Mouse (Mus musculus): ENCODE results near the gene Gna11.
A peak's percentile ranks its signal among the peaks of the same experiment; 100 is the strongest.

The Gna11 gene

GRCm38 (mm10) chr10:81545161-81545747, at the start of gene Gna11:
TSS of gene Gna11 (minus strand) at chr10:81545190.
- peak; percentile 99 for DNase-seq (ENCODE audit: low spot score in 2 of 2)

GRCm38 (mm10) chr10:81593935-81594334, 48.9 kb upstream of the Gna11 start:
- no peak for DNase-seq (ENCODE audit: low spot score in 2 of 2)

- no peak for DNase-seq (ENCODE audit: low spot score in 2 of 2)
These were observed 48.2 kb upstream of the Gna11 start for GRCm38 (mm10) chr10:81593223-81593622.

GRCm38 (mm10) chr10:81592631-81593030, 47.6 kb upstream of the Gna11 start:
- no peak for DNase-seq (ENCODE audit: low spot score in 2 of 2)

- no peak for DNase-seq (ENCODE audit: low spot score in 2 of 2)
These were observed 46.9 kb upstream of the Gna11 start for GRCm38 (mm10) chr10:81591846-81592245.

GRCm38 (mm10) chr10:81588739-81589138, 43.7 kb upstream of the Gna11 start:
- no peak for DNase-seq (ENCODE audit: low spot score in 2 of 2)

- no peak for DNase-seq (ENCODE audit: low spot score in 2 of 2)
These were observed 38.4 kb upstream of the Gna11 start for GRCm38 (mm10) chr10:81583347-81583746.

- no peak for DNase-seq (ENCODE audit: low spot score in 2 of 2)
These were observed 35.6 kb upstream of the Gna11 start for GRCm38 (mm10) chr10:81580441-81581070.

- no peak for DNase-seq (ENCODE audit: low spot score in 2 of 2)
These were observed 35.0 kb upstream of the Gna11 start for GRCm38 (mm10) chr10:81579967-81580366.

GRCm38 (mm10) chr10:81575695-81576094, 30.7 kb upstream of the Gna11 start:
- DNase-seq (ENCODE audit: low spot score in 2 of 2) = no peak

GRCm38 (mm10) chr10:81575208-81575631, 30.2 kb upstream of the Gna11 start:
- DNase-seq (ENCODE audit: low spot score in 2 of 2) = no peak

- no peak for DNase-seq (ENCODE audit: low spot score in 2 of 2)
These were observed 29.4 kb upstream of the Gna11 start, which contains the start of gene Tle2 for GRCm38 (mm10) chr10:81574081-81575056. TSS of gene Tle2 (plus strand) at chr10:81574561.

GRCm38 (mm10) chr10:81572975-81573374, 28.0 kb upstream of the Gna11 start:
- DNase-seq (ENCODE audit: low spot score in 2 of 2) = no peak

GRCm38 (mm10) chr10:81572133-81572671, 27.2 kb upstream of the Gna11 start:
- no peak for DNase-seq (ENCODE audit: low spot score in 2 of 2)

GRCm38 (mm10) chr10:81571501-81571876, 26.5 kb upstream of the Gna11 start:
- peak; percentile 84 to 89 for DNase-seq (ENCODE audit: low spot score in 2 of 2)

GRCm38 (mm10) chr10:81570831-81571500, 26.0 kb upstream of the Gna11 start:
- peak; percentile 56 to 68 for DNase-seq (ENCODE audit: low spot score in 2 of 2)

- no peak for DNase-seq (ENCODE audit: low spot score in 2 of 2)
These were observed 25.3 kb upstream of the Gna11 start for GRCm38 (mm10) chr10:81570238-81570800.

- DNase-seq (ENCODE audit: low spot score in 2 of 2) = no peak
These were observed 24.7 kb upstream of the Gna11 start for GRCm38 (mm10) chr10:81569507-81570237.

GRCm38 (mm10) chr10:81568381-81569191, 23.6 kb upstream of the Gna11 start:
- no peak for DNase-seq (ENCODE audit: low spot score in 2 of 2)
